Mouse (Mus musculus) large intestine, adult 2 months (tissue): ENCODE results near the gene Gm17606. TPM values are rescaled to one million over a fixed set of nuclear protein-coding genes. Genes with fewer than 3 reads are reported as not detected.
A peak's percentile ranks its signal among the peaks of the same experiment; 100 is the strongest.
"Not testable (repeated sequence)": the region's sequence is repeated elsewhere in the genome, so short reads cannot be mapped to it uniquely, and the experiment has no call there.

Experiments
- DNase-seq: peaks from one replicate; pipeline ENCODE4 v3.0.0-alpha.2; 2012; ENCODE audit warnings: low read depth, low spot score
- WGBS: fragments of 180-500 bp; shearing (Covaris S2); methylation state at CpG from one replicate; pipeline ENCODE4 v1.1.7; 2018; 5-methylcytosine and 5-hydroxymethylcytosine counted together
- polyA plus RNA-seq: library from polyadenylated mRNA; depleted of rRNA; stranded (reverse); fragments of >200 nt; gene quantifications from 2 replicates; pipeline ENCODE4 v1.2.3, GENCODE M21; 2012; rRNA removed

Gene Gm17606
- not detected in 2 replicates for polyA plus RNA-seq

GRCm38 (mm10) chr14:54640946-54641304 is at the start of gene Gm17606:
Gene Gm17606 (plus strand): TSS chr14:54640952.
- DNase-seq: no peak
- 1% methylated on average over 21 of the region's 28 CpGs for WGBS

GRCm38 (mm10) chr14:54591056-54591455 is 49.7 kb upstream of the Gm17606 start:
- DNase-seq: no peak
- WGBS: 93% methylated on average over 16 of the region's 16 CpGs

GRCm38 (mm10) chr14:54592319-54592934 is 48.3 kb upstream of the Gm17606 start:
- 60% methylated on average over 10 of the region's 10 CpGs for WGBS
- no peak for DNase-seq

- 93% methylated on average over 3 of the region's 3 CpGs for WGBS
- no peak for DNase-seq
These were observed 46.7 kb upstream of the Gm17606 start for GRCm38 (mm10) chr14:54594055-54594454.

GRCm38 (mm10) chr14:54594631-54595414 is 45.9 kb upstream of the Gm17606 start:
- 87% methylated on average over 28 of the region's 28 CpGs for WGBS

GRCm38 (mm10) chr14:54597084-54597483 is 43.7 kb upstream of the Gm17606 start:
- WGBS: 86% methylated on average over 7 of the region's 7 CpGs
- DNase-seq: no peak

More at GRCm38 (mm10) chr14:54594631-54595414, 45.9 kb upstream of the Gm17606 start:
- no peak for DNase-seq

GRCm38 (mm10) chr14:54601601-54602000 is 39.2 kb upstream of the Gm17606 start:
- no peak for DNase-seq

GRCm38 (mm10) chr14:54602613-54603012 is 38.1 kb upstream of the Gm17606 start:
- no peak for DNase-seq
- 42% methylated on average over 4 of the region's 4 CpGs for WGBS

More at GRCm38 (mm10) chr14:54601601-54602000, 39.2 kb upstream of the Gm17606 start:
- WGBS: 80% methylated on average over 2 of the region's 2 CpGs

GRCm38 (mm10) chr14:54603038-54603654 is 37.6 kb upstream of the Gm17606 start:
- WGBS: under 1% methylated on average over 46 of the region's 46 CpGs
- peak; percentile 95 for DNase-seq

GRCm38 (mm10) chr14:54603686-54604085 is 37.1 kb upstream of the Gm17606 start:
- 81% methylated on average over 8 of the region's 8 CpGs for WGBS
- no peak for DNase-seq

GRCm38 (mm10) chr14:54605752-54606321 is 34.9 kb upstream of the Gm17606 start, which contains the start of gene 4931414P19Rik:
Gene 4931414P19Rik (minus strand): TSS chr14:54605993.
- DNase-seq: no peak
- 1% methylated on average over 39 of the region's 39 CpGs for WGBS

GRCm38 (mm10) chr14:54607226-54607625 is 33.5 kb upstream of the Gm17606 start:
- 70% methylated on average over 8 of the region's 8 CpGs for WGBS
- no peak for DNase-seq

GRCm38 (mm10) chr14:54609245-54609644 is 31.5 kb upstream of the Gm17606 start:
- WGBS: 68% methylated on average over 4 of the region's 4 CpGs
- DNase-seq: no peak

- DNase-seq: no peak
- WGBS: 74% methylated on average over 4 of the region's 4 CpGs
These were observed 30.8 kb upstream of the Gm17606 start for GRCm38 (mm10) chr14:54609962-54610361.

- no peak for DNase-seq
- WGBS: 85% methylated on average over 6 of the region's 6 CpGs
These were observed 30.1 kb upstream of the Gm17606 start for GRCm38 (mm10) chr14:54610648-54611047.

- DNase-seq: not testable (repeated sequence)
- 92% methylated on average over 16 of the region's 16 CpGs for WGBS
These were observed 26.6 kb upstream of the Gm17606 start for GRCm38 (mm10) chr14:54614130-54614529.

- DNase-seq: no peak
- 94% methylated on average over 16 of the region's 16 CpGs for WGBS
These were observed 24.4 kb upstream of the Gm17606 start for GRCm38 (mm10) chr14:54616226-54616825.

- DNase-seq: no peak
- 2% methylated on average over 38 of the region's 38 CpGs for WGBS
These were observed 23.4 kb upstream of the Gm17606 start for GRCm38 (mm10) chr14:54617152-54617896.

GRCm38 (mm10) chr14:54617897-54618365 is 22.8 kb upstream of the Gm17606 start, which contains the start of gene Psmb5:
Gene Psmb5 (minus strand): TSS chr14:54618022.
- DNase-seq: no peak
- 1% methylated on average over 25 of the region's 25 CpGs for WGBS
